Mouse (Mus musculus) spleen, adult 12 weeks (tissue): Measurements from ENCODE around the gene Coq9.

Experiments
- DNase-seq: peaks from one replicate; pipeline ENCODE4 v3.0.0; 2022; ENCODE audit warnings: low spot score

The Coq9 gene

DNA sequence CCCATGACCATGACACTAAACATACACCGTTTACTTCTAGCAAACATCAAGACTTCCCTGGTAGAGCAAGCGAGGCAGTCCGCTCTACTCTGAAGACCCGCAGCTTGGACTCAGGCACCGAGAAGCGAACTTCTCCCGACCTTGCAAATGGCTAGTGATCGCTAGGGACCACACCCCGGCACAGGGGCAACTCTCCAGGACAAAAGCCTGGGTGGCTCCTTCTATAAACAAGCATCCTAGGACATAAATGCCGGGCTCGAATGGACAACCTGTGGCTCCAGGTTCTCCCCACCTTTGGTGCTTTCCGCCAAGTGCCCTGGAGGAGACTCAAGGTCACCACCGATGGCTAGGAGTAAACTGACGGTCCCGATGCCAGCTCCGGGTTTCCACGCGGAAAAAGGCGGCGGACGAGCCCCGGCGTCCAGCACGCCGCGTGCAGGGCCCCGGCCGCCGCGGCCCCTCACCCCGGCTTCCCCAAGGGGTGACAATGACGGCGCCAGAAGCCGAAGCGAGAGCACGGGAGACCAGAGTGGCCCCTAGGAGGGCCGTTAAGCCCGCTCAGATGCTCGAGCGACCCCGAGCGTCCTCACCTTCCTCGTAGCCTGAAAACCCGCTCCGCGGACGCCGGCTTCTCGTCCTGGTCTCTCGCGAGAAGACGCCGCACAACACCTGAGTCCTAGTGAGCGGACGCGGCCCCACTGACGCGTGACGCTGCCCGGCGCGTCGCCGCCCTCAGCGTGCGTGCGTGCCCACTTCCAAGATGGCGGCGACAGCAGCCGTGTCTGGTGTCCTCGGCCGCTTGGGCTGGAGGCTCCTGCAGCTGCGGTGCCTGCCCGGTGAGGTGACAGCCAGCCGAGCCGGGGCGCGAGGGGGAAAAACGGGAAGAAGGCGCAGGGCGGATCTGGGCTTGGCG, at the start of gene Coq9, which contains the start of gene Ciapin1:
Gene Coq9, plus strand, starts transcription at position 660 of the 913 bp plus-strand sequence.
Gene Ciapin1, minus strand, starts transcription at position 697 of the 913 bp plus-strand sequence.
- peak; percentile 92 for DNase-seq

- DNase-seq = no peak
Observed at GRCm38 (mm10) chr8:94789256-94789955, 48.7 kb upstream of the Coq9 start.

DNA sequence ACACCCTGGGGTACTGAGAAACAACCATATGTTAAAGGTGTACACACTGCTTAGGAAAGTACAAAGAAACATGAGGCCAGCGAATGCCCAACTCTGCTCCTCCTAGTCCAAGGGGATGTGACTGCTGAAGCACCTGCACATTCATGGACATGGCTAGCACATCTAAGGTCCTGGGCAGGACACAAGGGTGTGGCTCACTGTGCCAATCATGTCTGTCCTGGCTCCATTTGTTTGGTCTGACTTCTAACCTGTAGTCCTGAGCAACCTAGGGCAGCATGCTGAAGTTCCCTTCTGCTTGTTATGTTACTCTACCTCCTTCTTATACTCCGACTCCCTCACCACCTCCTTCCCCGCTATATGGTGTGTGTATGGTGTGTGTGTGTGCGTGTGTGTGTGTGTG, 43.8 kb upstream of the Coq9 start:
- no peak for DNase-seq

- DNase-seq = no peak
Observed at GRCm38 (mm10) chr8:94794782-94795181, 43.3 kb upstream of the Coq9 start.

DNA sequence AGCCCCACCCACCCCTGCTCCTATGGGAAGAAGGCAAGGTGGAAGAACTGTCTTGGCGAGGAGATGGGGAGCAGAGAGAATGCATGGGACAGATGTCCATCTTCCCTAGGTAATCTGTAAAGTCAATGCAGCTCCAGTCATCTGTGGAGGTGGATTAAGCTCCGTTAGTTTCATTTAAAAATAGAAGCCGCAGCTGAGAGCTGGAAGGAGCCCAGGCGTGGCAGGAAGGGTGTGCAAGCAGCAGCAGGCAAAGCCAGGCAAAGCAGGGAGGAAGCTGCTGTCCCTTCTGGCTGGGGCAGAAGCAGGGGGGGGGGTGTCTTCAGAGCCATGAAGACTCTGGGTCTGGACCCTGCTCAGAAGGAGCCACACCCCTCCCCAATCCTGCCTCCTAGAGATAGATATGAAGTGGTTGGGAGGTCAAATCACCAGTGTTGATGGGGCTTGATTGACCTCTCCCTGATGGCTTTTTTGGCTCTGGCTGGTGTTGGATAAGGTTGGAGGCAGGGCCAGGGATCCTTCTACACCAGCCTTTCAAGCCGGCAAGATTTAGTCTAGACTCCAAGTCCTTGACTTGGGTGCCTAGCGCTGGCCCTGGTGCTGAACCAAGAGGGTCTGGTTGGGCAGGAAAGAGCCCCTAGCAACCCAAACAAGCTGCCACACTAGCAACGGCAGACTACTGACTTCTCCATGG, 37.7 kb upstream of the Coq9 start:
- no peak for DNase-seq

GRCm38 (mm10) chr8:94801293-94802095, 36.6 kb upstream of the Coq9 start:
- DNase-seq = no peak

GRCm38 (mm10) chr8:94802375-94802774, 35.7 kb upstream of the Coq9 start:
- no peak for DNase-seq

DNA sequence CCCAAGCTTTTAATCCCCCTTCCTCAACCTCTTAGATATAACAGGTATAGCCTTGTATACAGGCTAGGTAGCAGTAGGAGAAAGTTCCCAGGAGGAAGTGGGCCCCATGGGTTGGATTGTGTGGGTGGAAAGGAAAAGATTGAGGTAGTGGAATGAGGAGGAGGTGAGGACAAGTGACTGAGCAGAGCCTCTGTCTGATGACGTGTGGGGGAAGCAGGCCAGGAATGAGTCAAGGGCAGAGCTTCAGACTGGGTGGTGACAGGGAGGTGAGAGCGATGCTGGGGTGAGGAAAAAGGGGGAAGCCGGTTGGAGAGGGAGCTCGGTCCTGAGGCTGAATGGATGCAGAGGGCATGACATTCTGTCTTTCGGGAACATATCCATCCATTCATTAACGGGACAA, 34.6 kb upstream of the Coq9 start:
- DNase-seq = no peak

DNA sequence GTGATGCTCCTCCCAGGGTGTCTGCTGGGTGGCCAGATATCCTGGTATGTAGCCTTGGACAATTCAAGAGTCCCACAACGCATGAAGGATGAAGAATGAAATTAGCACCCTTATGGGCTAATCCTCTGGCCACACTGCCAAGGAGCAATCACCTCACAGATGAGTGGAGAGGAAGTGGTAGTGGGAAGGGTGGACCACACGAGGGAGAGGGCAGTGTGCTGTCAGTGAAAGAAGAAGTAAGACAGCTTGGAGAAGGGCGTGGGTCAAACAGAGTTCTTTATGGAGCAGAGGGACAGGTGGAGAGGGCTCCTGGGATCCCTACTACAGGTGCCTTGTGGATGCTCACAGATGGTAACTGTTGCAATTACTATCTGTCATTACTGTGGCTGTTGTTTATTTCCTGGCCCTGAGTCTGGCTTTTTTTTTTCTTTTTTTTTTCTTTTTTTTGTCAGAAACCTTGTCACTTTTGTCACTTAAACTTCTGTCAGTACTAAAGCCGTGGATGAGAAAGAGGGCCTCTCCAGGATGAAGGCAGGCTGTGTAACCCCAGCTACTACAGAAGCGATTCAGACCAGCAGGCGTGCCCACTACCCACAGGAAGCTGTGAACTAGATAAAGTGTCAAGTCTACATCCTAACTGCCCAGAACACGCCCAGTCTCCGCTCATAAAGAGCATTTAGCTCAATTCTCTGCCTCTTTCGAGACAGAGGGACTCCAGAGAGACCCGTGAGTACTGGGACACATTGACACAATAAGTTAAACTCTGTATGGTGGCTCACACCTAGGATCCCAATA, 33.4 kb upstream of the Coq9 start:
- no peak for DNase-seq

DNA sequence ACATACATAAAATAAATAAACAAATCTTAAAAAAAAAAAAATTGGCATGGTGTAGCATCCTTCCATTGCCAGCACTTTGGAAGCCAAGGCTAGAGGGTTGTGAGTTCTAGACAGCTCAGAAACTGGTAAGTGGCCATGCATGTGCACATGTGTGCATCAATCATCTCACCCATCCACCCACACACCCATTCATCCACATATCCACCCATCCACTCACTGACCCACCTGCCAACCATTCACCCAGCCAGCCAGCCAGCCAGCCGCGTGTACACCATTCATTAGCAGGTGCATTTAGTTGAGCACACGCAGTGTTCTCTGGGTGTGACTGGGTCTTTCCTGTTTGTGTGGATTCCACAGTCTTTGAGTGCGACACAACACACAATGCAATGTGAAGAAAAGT, 32.3 kb upstream of the Coq9 start:
- no peak for DNase-seq

DNA sequence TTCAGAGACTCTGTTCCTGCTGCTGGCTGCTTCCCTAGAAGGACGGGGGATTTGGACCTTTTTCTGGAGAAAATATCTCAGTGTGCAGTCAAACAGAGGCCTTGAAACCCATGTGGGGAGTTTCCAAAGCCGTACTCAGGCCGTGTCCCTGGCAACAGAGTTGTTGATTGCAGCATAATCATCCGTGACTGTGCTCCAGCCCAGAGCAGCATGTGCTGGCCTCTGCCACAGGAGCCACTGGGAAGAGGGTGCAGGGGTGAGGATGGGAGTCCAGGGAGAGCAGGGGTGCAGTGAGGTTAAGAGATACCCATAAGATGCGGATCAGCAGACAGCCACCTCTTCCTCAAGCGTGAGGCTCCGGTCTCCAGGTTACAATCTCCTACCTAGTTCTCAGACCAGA, 30.6 kb upstream of the Coq9 start:
- DNase-seq = no peak

GRCm38 (mm10) chr8:94808372-94808771, 29.7 kb upstream of the Coq9 start:
- no peak for DNase-seq

DNA sequence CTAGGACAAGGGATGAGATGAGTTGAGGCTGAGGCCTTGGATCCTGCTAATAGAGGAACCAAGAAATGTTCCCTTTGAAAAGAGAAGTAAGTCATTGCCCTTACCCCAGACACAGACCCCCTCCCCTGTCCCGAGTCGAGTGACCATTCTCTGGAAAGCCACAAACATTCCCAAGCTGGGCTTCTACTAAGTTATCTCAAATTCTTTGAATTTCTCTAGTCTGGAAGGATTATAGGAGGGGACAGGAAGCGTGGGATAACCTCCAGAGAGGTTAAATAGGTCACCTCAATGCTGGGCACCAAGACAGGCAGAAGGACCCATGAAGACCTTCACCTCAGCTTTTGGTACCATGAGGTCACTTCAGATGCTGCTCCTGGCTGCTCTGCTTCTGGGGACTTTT, 28.0 kb upstream of the Coq9 start, which contains the start of gene Ccl17:
Gene Ccl17, plus strand, starts transcription at position 301 of the 400 bp plus-strand sequence.
- DNase-seq = no peak

- DNase-seq = no peak
Observed at GRCm38 (mm10) chr8:94810855-94811254, 27.3 kb upstream of the Coq9 start.

GRCm38 (mm10) chr8:94811654-94812053, 26.5 kb upstream of the Coq9 start:
- no peak for DNase-seq

DNA sequence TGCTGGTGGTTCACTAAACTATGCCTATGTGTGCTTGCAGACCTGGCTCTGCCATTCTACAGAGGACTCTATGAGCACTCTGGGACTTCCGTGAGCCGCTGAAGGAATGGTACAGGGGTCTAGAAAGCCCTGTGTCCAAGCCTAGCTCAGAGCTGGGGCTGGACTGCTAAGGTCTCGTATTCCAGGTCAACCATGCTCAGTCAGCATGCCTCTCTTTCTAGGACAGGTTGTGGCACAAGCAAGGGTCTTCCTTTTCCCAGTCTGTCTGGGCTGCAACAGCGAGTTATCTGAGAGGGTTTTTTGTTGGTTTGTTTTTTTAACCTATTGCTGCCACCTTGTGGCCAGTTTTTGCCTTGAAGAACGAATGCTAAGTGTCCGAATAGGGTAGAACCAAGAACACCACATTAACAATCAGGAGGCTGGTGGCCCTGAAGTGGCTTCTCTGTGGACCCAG, 25.4 kb upstream of the Coq9 start:
- DNase-seq = peak; percentile 77

GRCm38 (mm10) chr8:94814556-94814955, 23.6 kb upstream of the Coq9 start:
- DNase-seq = no peak

- DNase-seq = no peak
Observed at GRCm38 (mm10) chr8:94817933-94818332, 20.2 kb upstream of the Coq9 start.

DNA sequence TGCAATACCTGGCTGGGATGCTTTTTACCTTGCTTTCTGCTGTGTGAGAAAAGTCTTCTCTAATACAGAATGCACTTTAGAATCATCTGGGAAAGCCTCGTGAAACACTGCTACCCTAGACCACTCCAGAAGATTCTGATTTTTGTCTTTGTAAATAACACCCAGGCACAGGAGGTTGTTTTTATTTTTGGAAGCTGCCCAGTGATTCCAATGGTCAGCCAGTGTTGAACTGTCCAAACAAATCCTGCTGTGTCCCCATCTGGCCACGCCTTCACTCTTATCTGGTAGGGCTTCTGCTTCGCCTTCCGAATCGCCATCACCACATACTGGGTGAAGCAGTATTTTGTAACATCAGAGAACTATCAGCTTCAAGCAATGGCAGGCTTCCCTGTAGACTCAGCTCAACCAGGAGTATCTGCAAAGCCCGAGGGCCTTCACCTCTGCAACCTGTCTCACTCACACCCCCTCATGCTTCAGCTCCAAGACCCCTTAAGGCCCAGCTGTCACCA, 18.4 kb upstream of the Coq9 start:
- DNase-seq = no peak

DNA sequence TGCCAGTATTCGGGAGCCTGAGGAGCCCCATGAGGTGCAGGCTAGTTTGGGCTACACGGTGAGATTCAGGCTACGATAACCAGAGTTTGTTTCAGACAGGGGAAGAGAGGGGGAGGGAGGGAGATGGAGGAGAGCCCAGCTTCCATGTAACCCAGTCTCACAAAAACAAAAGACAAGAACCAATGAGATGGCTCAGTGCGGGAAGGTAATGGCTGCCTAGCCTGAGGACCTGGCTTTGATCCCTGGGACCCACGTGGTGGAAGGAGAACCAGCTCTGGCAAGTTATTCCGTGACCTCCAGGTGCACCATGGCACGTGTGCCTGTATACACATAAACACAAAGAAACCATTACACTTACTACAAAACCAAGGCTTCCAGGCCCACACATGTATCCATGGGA, 17.6 kb upstream of the Coq9 start:
- DNase-seq = no peak

- DNase-seq = no peak
Observed at GRCm38 (mm10) chr8:94821381-94821780, 16.7 kb upstream of the Coq9 start.
